Mouse (Mus musculus) retina, adult 2 months (tissue): ENCODE measurements around the gene Mdm2.

ENCODE experiments used
- DNase-seq: peaks from one replicate; pipeline ENCODE4 v3.0.0-alpha.2; 2012; ENCODE audit warnings: low read depth, low spot score

The Mdm2 gene

GRCm38 (mm10) chr10:117697561-117698115 lies 12.9 kb downstream of the Mdm2 start:
- DNase-seq: no peak

GRCm38 (mm10) chr10:117696827-117697560 lies 13.6 kb downstream of the Mdm2 start:
- DNase-seq: no peak

GRCm38 (mm10) chr10:117696021-117696826 lies 14.3 kb downstream of the Mdm2 start:
- DNase-seq: no peak

- no peak for DNase-seq
These were observed 15.0 kb downstream of the Mdm2 start for GRCm38 (mm10) chr10:117695605-117696004.

GRCm38 (mm10) chr10:117695027-117695426 lies 15.5 kb downstream of the Mdm2 start:
- DNase-seq: no peak

GRCm38 (mm10) chr10:117694255-117694953 lies 16.2 kb downstream of the Mdm2 start:
- no peak for DNase-seq

- DNase-seq: no peak
These were observed 17.6 kb downstream of the Mdm2 start for GRCm38 (mm10) chr10:117692953-117693352.

- no peak for DNase-seq
These were observed 18.4 kb downstream of the Mdm2 start for GRCm38 (mm10) chr10:117692173-117692572.

GRCm38 (mm10) chr10:117691389-117691968 lies 19.1 kb downstream of the Mdm2 start:
- DNase-seq: no peak

- DNase-seq: no peak
These were observed 19.7 kb downstream of the Mdm2 start for GRCm38 (mm10) chr10:117690770-117691296.

- DNase-seq: no peak
These were observed 20.5 kb downstream of the Mdm2 start for GRCm38 (mm10) chr10:117690101-117690352.

- DNase-seq: no peak
These were observed 21.1 kb downstream of the Mdm2 start for GRCm38 (mm10) chr10:117689297-117690100.

GRCm38 (mm10) chr10:117688204-117689151 lies 22.1 kb downstream of the Mdm2 start:
- no peak for DNase-seq

GRCm38 (mm10) chr10:117687577-117687976 lies 23.0 kb downstream of the Mdm2 start:
- DNase-seq: no peak

GRCm38 (mm10) chr10:117687018-117687417 lies 23.5 kb downstream of the Mdm2 start:
- no peak for DNase-seq

GRCm38 (mm10) chr10:117685849-117686591 lies 24.5 kb downstream of the Mdm2 start:
- no peak for DNase-seq

- DNase-seq: no peak
These were observed 25.2 kb downstream of the Mdm2 start for GRCm38 (mm10) chr10:117685171-117685848.
